Mouse (Mus musculus) forebrain, embryonic 16.5 days (tissue): ENCODE data around the gene Adamts3. TPM values are rescaled to one million over a fixed set of nuclear protein-coding genes. Genes with fewer than 3 reads are reported as not detected.

ENCODE experiments used
- ATAC-seq: fragments of 200-750 bp; cut with Nextera tagmentation; 2 replicates; pipeline ENCODE4 v1.8.0; 2017; ENCODE audit warnings: mild to moderate bottlenecking, moderate library complexity
- H3K27ac ChIP-seq: fragments of 300-500 bp; sonication (generic); 2 replicates; pipeline ENCODE4 v1.5.1; 2014; ENCODE audit warnings: low read length, control low read depth
- H3K27me3 ChIP-seq: fragments of 300-500 bp; sonication (generic); replicated peaks from 2 replicates; pipeline ENCODE4 v1.6.1; 2014; ENCODE audit warnings: low read length; ENCODE audit not compliant: control insufficient read depth, insufficient read depth
- H3K36me3 ChIP-seq: fragments of 300-500 bp; sonication (generic); 2 replicates; pipeline ENCODE4 v1.6.1; 2014; ENCODE audit not compliant: control insufficient read depth, insufficient read depth
- H3K4me1 ChIP-seq: fragments of 300-500 bp; sonication (generic); replicated peaks from 2 replicates; pipeline ENCODE4 v1.6.1; 2014; ENCODE audit warnings: low read length; ENCODE audit not compliant: control insufficient read depth, insufficient read depth
- H3K4me2 ChIP-seq: fragments of 300-500 bp; sonication (generic); 2 replicates; pipeline ENCODE4 v1.6.1; 2014; ENCODE audit warnings: mild to moderate bottlenecking, low read length, control low read depth
- H3K4me3 ChIP-seq: fragments of 300-500 bp; sonication (generic); replicated peaks from 2 replicates; pipeline ENCODE4 v1.5.1; 2014; ENCODE audit warnings: mild to moderate bottlenecking, low read length, control low read depth
- H3K9ac ChIP-seq: fragments of 300-500 bp; sonication (generic); replicated peaks from 2 replicates; pipeline ENCODE4 v1.6.1; 2014; ENCODE audit warnings: low read depth, low read length, control low read depth
- H3K9me3 ChIP-seq: fragments of 300-500 bp; sonication (generic); 2 replicates; pipeline ENCODE4 v1.6.1; 2016; ENCODE audit warnings: low read length; ENCODE audit not compliant: control insufficient read depth
- WGBS: fragments of 180-500 bp; shearing (Covaris S2); extraction: QIAGEN DNeasy Blood & Tissue Kit; methylation state at CpG from one replicate; pipeline ENCODE4 v1.1.7; 2014; 5-methylcytosine and 5-hydroxymethylcytosine counted together
- polyA plus RNA-seq: library from polyadenylated mRNA; unstranded; fragments of >200 nt; fragmentation: Nextera tagmentation; extraction: Ambion mirVana; gene quantifications from 2 replicates; pipeline ENCODE4 v1.2.1, GENCODE M21; 2015

The Adamts3 gene
- polyA plus RNA-seq, 1 experiment from 2014 or later, result 14.3 TPM

DNA sequence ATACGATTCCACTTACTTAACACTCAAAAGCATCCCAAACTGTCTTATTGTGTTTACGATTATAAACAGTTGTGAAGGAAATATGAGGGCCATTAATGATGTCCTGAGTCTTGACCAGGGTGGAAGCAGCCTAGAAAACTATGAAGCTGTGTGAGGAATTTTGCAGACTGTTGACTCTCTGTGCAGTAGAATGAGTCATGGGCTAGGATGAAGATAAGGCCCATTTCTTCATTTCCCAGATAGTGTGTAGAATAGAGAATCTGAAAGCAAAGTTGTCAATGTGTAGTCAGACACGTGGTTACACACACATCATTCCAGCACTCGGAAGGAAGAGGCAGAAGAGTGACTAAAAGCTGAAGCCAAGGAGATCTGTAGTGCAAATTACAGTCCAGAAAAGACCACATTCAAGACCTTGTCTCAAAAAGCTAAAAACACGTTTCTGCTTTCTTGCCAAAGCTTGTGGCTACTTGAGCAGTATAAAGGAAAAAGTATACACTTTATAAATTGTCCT is 135.9 kb downstream of the Adamts3 start:
- Histone ChIP-seq H3K27me3 (no peaks in the 10 kb centered on the region), H3K9ac (no peak overlapping the region), H3K36me3 (no peaks in the 10 kb centered on the region), H3K4me2 (no peak overlapping the region), H3K9me3 (no peaks in the 10 kb centered on the region), H3K4me1 (no peaks in the 10 kb centered on the region), H3K27ac (no peak overlapping the region), H3K4me3 (no peak overlapping the region)
- WGBS, result 87% methylated on average over 5 of the region's 5 CpGs
- ATAC-seq, result no peak

- H3K4me3 ChIP-seq, result no peak overlapping the region
- ATAC-seq, result no peak
- no peaks in the 10 kb centered on the region for H3K9me3 ChIP-seq
- 74% methylated on average over 2 of the region's 2 CpGs for WGBS
- no peak overlapping the region for H3K4me2 ChIP-seq
- H3K27ac ChIP-seq, result no peak overlapping the region
- no peaks in the 10 kb centered on the region for H3K4me1 ChIP-seq
- H3K36me3 ChIP-seq, result no peaks in the 10 kb centered on the region
- no peaks in the 10 kb centered on the region for H3K27me3 ChIP-seq
- no peak overlapping the region for H3K9ac ChIP-seq
These were observed 138.0 kb downstream of the Adamts3 start for GRCm38 (mm10) chr5:89745112-89745511.

- H3K9me3 ChIP-seq, result no peaks in the 10 kb centered on the region
- no peak overlapping the region for H3K4me3 ChIP-seq
- H3K27ac ChIP-seq, result no peak overlapping the region
- 72% methylated on average over 2 of the region's 2 CpGs for WGBS
- no peaks in the 10 kb centered on the region for H3K4me1 ChIP-seq
- no peak overlapping the region for H3K9ac ChIP-seq
- no peaks in the 10 kb centered on the region for H3K27me3 ChIP-seq
- H3K4me2 ChIP-seq, result no peak overlapping the region
- no peak for ATAC-seq
- H3K36me3 ChIP-seq, result no peaks in the 10 kb centered on the region
These were observed 148.4 kb downstream of the Adamts3 start for GRCm38 (mm10) chr5:89734759-89735158.

GRCm38 (mm10) chr5:89730411-89730810 is 152.7 kb downstream of the Adamts3 start:
- Histone ChIP-seq H3K9ac (no peak overlapping the region), H3K4me2 (no peak overlapping the region), H3K27me3 (no peaks in the 10 kb centered on the region), H3K4me1 (peaks cover 4% of the 10 kb centered on the region; the same call in 1 of the 2 replicates), H3K36me3 (no peaks in the 10 kb centered on the region), H3K4me3 (no peak overlapping the region), H3K9me3 (no peaks in the 10 kb centered on the region), H3K27ac (no peak overlapping the region)
- ATAC-seq, result no peak
- WGBS, result 98% methylated on average over 3 of the region's 3 CpGs

GRCm38 (mm10) chr5:89728117-89728516 is 155.0 kb downstream of the Adamts3 start:
- Histone ChIP-seq H3K9ac (no peak overlapping the region), H3K4me3 (no peak overlapping the region), H3K27ac (0 out of 2 replicates have a peak overlapping the region, but pooled peaks have one; percentile 7), H3K4me1 (peaks cover 4% of the 10 kb centered on the region; the same call in 1 of the 2 replicates), H3K4me2 (no peak overlapping the region), H3K9me3 (no peaks in the 10 kb centered on the region), H3K27me3 (no peaks in the 10 kb centered on the region), H3K36me3 (no peaks in the 10 kb centered on the region)
- WGBS, result 69% methylated on average over 3 of the region's 3 CpGs
- peak; percentile 65 for ATAC-seq

GRCm38 (mm10) chr5:89727497-89728057 is 155.6 kb downstream of the Adamts3 start:
- no peak overlapping the region for H3K9ac ChIP-seq
- peak overlapping the region; percentile 65 for H3K27ac ChIP-seq
- H3K4me2 ChIP-seq, result no peak overlapping the region
- H3K9me3 ChIP-seq, result no peaks in the 10 kb centered on the region
- no peak overlapping the region for H3K4me3 ChIP-seq
- no peaks in the 10 kb centered on the region for H3K36me3 ChIP-seq
- 66% methylated on average over 6 of the region's 6 CpGs for WGBS
- ATAC-seq, result no peak
- no peaks in the 10 kb centered on the region for H3K27me3 ChIP-seq
- H3K4me1 ChIP-seq, result peaks cover 4% of the 10 kb centered on the region; the same call in 1 of the 2 replicates

DNA sequence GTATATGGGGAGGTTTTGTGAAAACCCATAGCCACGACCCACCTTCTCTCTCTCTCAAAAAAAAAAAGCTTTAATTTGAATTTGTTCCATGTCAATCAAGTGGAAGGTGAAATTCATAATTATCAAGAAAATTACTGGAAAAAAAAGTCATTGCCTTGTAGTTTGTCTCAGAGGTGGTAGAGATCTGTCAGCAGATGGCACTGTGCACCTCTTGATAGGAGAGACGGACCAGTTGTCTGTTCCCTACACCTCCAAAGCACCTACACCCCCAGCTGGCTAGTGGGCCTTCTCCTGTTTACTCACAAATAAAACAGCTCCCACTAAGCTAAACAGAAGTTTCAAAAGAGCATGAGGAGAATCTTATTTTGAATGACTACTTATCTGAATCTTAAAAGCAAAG is 168.6 kb downstream of the Adamts3 start:
- Histone ChIP-seq H3K4me1 (peaks cover 8% of the 10 kb centered on the region), H3K27me3 (no peaks in the 10 kb centered on the region), H3K27ac (no peak overlapping the region), H3K9me3 (no peaks in the 10 kb centered on the region), H3K4me3 (no peak overlapping the region), H3K36me3 (no peaks in the 10 kb centered on the region), H3K4me2 (no peak overlapping the region), H3K9ac (no peak overlapping the region)
- 43% methylated on average over 2 of the region's 2 CpGs for WGBS
- ATAC-seq, result no peak

- H3K9me3 ChIP-seq, result no peaks in the 10 kb centered on the region
- H3K27ac ChIP-seq, result no peak overlapping the region
- 45% methylated on average over 7 of the region's 7 CpGs for WGBS
- H3K4me3 ChIP-seq, result no peak overlapping the region
- no peaks in the 10 kb centered on the region for H3K27me3 ChIP-seq
- no peak overlapping the region for H3K4me2 ChIP-seq
- peaks cover 8% of the 10 kb centered on the region for H3K4me1 ChIP-seq
- H3K36me3 ChIP-seq, result no peaks in the 10 kb centered on the region
- no peak overlapping the region for H3K9ac ChIP-seq
- ATAC-seq, result peak; percentile 84
These were observed 171.8 kb downstream of the Adamts3 start for GRCm38 (mm10) chr5:89711116-89711859.

DNA sequence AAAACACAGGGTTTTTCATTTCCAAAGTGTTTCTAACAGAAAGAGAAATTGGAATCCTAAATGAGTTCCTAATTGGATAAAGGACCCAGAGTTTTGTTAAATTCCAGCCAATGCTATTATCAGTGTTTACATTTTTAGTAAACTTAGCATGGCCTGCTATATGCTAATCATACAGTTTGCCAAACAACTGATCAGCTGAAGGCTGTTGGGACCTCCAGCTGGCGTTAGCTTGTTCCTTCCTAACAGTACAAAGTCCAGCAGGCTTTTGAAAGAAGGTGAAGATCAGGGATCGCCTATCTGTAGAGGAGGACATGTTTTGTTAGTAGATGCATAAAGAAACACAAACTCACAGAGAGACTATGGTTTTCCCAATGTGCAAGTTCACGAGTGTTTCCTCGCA is 173.7 kb downstream of the Adamts3 start:
- ATAC-seq, result no peak
- Histone ChIP-seq H3K9me3 (no peaks in the 10 kb centered on the region; the same call in 1 of the 2 replicates), H3K4me1 (peaks cover 12% of the 10 kb centered on the region), H3K27me3 (no peaks in the 10 kb centered on the region), H3K4me3 (no peak overlapping the region), H3K36me3 (no peaks in the 10 kb centered on the region), H3K27ac (no peak overlapping the region), H3K4me2 (no peak overlapping the region), H3K9ac (no peak overlapping the region)
- 23% methylated on average over 4 of the region's 4 CpGs for WGBS
